Mouse (Mus musculus): Measurements from ENCODE around the gene Psmd6.

Gene Psmd6

DNA sequence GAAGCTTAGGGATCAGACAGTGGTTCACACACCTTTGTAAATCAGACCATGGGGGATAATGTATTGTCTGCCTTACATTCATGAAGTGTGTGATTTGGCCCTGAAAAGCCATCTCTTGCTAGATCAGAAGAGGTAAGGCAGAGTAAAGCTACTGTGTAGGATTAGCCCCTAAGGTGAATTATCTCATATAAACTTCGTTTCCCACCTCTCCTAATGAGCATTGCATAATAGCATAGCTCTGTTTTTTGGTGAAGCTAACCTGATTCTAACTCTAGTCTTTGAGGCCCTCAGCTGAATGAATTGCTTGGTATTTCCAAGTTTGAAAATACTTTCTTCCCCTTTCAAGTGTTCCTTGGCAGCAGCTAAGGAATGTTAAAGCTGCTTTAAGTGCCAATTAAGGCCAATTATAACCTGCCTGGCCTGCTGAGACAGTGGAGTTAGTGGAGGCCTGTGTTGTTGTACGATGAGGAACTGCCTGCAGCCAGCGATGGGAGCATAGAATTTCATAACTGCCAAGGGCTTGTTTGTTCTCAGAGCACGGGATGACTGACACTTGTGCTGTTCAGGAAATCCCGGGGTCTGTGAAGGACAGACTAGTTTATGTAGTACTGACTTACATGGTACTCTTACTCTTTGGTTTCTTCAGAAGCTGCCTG, 56.2 kb downstream of the Psmd6 start:
- DNase-seq (ENCODE audit: low read depth, low spot score) = no peak

DNA sequence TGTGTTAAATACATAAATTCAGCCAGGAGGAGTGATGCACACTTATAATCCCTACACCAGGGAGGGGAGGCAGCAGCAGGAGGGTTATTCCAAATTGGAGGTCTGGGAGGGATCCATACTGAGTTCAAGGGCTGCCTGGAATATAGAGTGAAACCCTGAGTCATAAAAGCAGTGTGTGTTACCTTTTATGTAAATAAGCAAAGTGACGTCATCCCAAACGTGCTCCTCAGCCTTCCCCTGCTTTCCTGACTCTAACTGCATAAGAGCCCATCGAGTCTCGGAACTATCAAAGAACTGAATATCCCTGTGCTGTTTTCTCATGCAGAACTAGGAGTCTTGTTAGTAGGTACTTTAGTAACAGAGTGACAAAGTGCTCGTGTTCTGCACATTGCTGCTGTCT, 57.4 kb downstream of the Psmd6 start:
- no peak for DNase-seq (ENCODE audit: low read depth, low spot score)

DNA sequence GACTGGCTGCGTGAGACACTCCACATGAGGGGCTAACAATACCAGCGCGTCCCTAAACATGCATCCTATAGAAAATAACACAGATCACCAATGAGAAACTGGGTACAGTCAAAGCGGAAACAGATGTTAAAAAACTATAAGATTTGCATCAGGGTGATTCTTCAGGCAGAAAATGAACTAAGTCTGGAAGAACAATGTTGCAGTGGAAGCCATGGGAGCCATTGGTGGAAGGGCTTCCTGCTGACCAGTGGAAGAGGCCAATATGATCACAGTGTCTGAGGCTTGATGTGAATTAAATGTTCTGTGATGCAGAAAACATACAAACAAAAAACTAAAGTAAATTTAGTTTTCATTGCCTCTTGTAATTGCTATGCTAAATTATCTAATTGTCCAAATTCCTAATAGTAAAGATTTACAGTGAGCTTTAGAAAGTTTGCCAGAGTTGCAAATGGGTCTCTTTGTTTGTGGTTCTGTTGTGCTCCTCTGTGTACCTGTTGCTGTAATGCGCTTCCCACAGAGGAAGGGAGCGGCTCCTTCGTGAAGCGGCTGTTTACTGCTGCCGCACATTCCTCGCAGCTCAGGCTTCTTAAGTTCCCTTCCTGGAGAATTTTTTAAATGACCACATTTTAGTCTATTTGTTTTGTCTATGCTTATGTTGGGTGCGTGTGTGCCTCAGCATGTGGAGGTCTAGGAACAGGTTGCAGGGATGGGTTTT, 58.1 kb downstream of the Psmd6 start:
- no peak for DNase-seq (ENCODE audit: low read depth, low spot score)
